Mouse (Mus musculus): ENCODE measurements at regions not wholly inside any gene's neighbourhood (a gene's known extent, or its start where the extent isn't known, plus 50 kb on each side); places are given as distances from the start of the nearest gene placed in this dataset.

- no peak for DNase-seq (ENCODE audit: low spot score)
These were observed 132.5 kb upstream of the Cxcr4 start for GRCm38 (mm10) chr1:128724433-128725091.

GRCm38 (mm10) chr1:128723843-128724242 is 131.8 kb upstream of the Cxcr4 start:
- no peak for DNase-seq (ENCODE audit: low spot score)

GRCm38 (mm10) chr1:128722061-128722471 is 130.0 kb upstream of the Cxcr4 start:
- no peak for DNase-seq (ENCODE audit: low spot score)

GRCm38 (mm10) chr1:128714843-128715242 is 122.8 kb upstream of the Cxcr4 start:
- DNase-seq (ENCODE audit: low spot score): no peak

GRCm38 (mm10) chr1:128712876-128713275 is 120.8 kb upstream of the Cxcr4 start:
- DNase-seq (ENCODE audit: low spot score): no peak

- DNase-seq (ENCODE audit: low spot score): no peak
These were observed 119.0 kb upstream of the Cxcr4 start for GRCm38 (mm10) chr1:128711121-128711520.

GRCm38 (mm10) chr1:128707747-128708146 is 115.7 kb upstream of the Cxcr4 start:
- DNase-seq (ENCODE audit: low spot score): no peak

GRCm38 (mm10) chr1:128706167-128706566 is 114.1 kb upstream of the Cxcr4 start:
- no peak for DNase-seq (ENCODE audit: low spot score)

- DNase-seq (ENCODE audit: low spot score): no peak
These were observed 113.0 kb upstream of the Cxcr4 start for GRCm38 (mm10) chr1:128705071-128705503.

- DNase-seq (ENCODE audit: low spot score): no peak
These were observed 109.2 kb upstream of the Cxcr4 start for GRCm38 (mm10) chr1:128701326-128701725.

- no peak for DNase-seq (ENCODE audit: low spot score)
These were observed 105.9 kb upstream of the Cxcr4 start for GRCm38 (mm10) chr1:128697962-128698361.

GRCm38 (mm10) chr1:128695936-128696335 is 103.8 kb upstream of the Cxcr4 start:
- no peak for DNase-seq (ENCODE audit: low spot score)

- no peak for DNase-seq (ENCODE audit: low spot score)
These were observed 100.7 kb upstream of the Cxcr4 start for GRCm38 (mm10) chr1:128692799-128693198.

GRCm38 (mm10) chr1:128692313-128692712 is 100.2 kb upstream of the Cxcr4 start:
- peak; percentile 37 for DNase-seq (ENCODE audit: low spot score)

GRCm38 (mm10) chr1:128687236-128687927 is 95.3 kb upstream of the Cxcr4 start:
- DNase-seq (ENCODE audit: low spot score): peak; percentile 85

- no peak for DNase-seq (ENCODE audit: low spot score)
These were observed 93.5 kb upstream of the Cxcr4 start for GRCm38 (mm10) chr1:128685467-128686137.

- no peak for DNase-seq (ENCODE audit: low spot score)
These were observed 90.8 kb upstream of the Cxcr4 start for GRCm38 (mm10) chr1:128682942-128683341.

GRCm38 (mm10) chr1:128681261-128681660 is 89.2 kb upstream of the Cxcr4 start:
- no peak for DNase-seq (ENCODE audit: low spot score)

- peak; percentile 52 for DNase-seq (ENCODE audit: low spot score)
These were observed 88.4 kb upstream of the Cxcr4 start for GRCm38 (mm10) chr1:128680538-128680937.

GRCm38 (mm10) chr1:128680012-128680411 is 87.9 kb upstream of the Cxcr4 start:
- DNase-seq (ENCODE audit: low spot score): no peak

- no peak for DNase-seq (ENCODE audit: low spot score)
These were observed 87.2 kb upstream of the Cxcr4 start for GRCm38 (mm10) chr1:128679005-128679980.

- no peak for DNase-seq (ENCODE audit: low spot score)
These were observed 83.4 kb upstream of the Cxcr4 start for GRCm38 (mm10) chr1:128675538-128675937.

Measured in embryo, embryonic 10 days (tissue).